Mouse (Mus musculus) CH12.LX (cell line): ENCODE results near the gene Cacna1b.

Source experiments
- CHD1 ChIP-seq: IDR thresholded peaks from 2 replicates; pipeline ENCODE4 v1.6.1; 2012; ENCODE audit warnings: low read depth, low read length, improper control_type of control experiment, inconsistent platforms
- CHD2 ChIP-seq: IDR thresholded peaks from 2 replicates; pipeline ENCODE4 v1.6.1; 2011; ENCODE audit warnings: low read length, improper control_type of control experiment
- CTCF ChIP-seq, 2 experiments: IDR thresholded peaks in 1 of 2; conservative IDR thresholded peaks in 1 of 2; 2 replicates each; pipeline ENCODE4 v1.5.1; 2011 to 2012; ENCODE audit warnings: low read depth in 2 of 2, low read length in 2 of 2, improper control_type of control experiment in 1 of 2, inconsistent platforms in 1 of 2, mild to moderate bottlenecking in 1 of 2, moderate library complexity in 1 of 2
- EP300 ChIP-seq: IDR thresholded peaks from 2 replicates; pipeline ENCODE4 v1.6.1; 2011; ENCODE audit warnings: low read length, improper control_type of control experiment
- GABPA ChIP-seq: IDR thresholded peaks from 2 replicates; pipeline ENCODE4 v1.6.1; 2012; ENCODE audit warnings: low read depth, low read length, improper control_type of control experiment, inconsistent platforms; ENCODE audit not compliant: insufficient replicate concordance
- MAFK ChIP-seq: IDR thresholded peaks from 2 replicates; pipeline ENCODE4 v1.6.1; 2011; ENCODE audit warnings: low read length, improper control_type of control experiment; ENCODE audit not compliant: insufficient replicate concordance
- NRF1 ChIP-seq: IDR thresholded peaks from 2 replicates; pipeline ENCODE4 v1.6.1; 2014; ENCODE audit warnings: low read depth, mild to moderate bottlenecking, inconsistent platforms, low read length, improper control_type of control experiment, moderate library complexity
- RAD21 ChIP-seq: IDR thresholded peaks from 2 replicates; pipeline ENCODE4 v1.6.1; 2011; ENCODE audit warnings: low read depth, mild to moderate bottlenecking, low read length, improper control_type of control experiment, moderate library complexity
- TBP ChIP-seq: conservative IDR thresholded peaks from 2 replicates; pipeline ENCODE4 v1.6.1; 2011; ENCODE audit warnings: low read depth, low read length, improper control_type of control experiment
- ZNF384 ChIP-seq: IDR thresholded peaks from 2 replicates; pipeline ENCODE4 v1.6.1; 2012; ENCODE audit warnings: low read depth, low read length, improper control_type of control experiment, inconsistent platforms

GRCm38 (mm10) chr2:24560201-24560600 is 202.8 kb downstream of the Cacna1b start:
- no peak for TF ChIP-seq GABPA
- no peak for TF ChIP-seq MAFK
- no peak for TF ChIP-seq CTCF (conservative IDR thresholded peaks at IDR 0.05 in 1 of 2, IDR thresholded peaks at IDR 0.05 in 1 of 2; ENCODE audit: low read depth in 2 of 2, low read length in 2 of 2)
- no peak for TF ChIP-seq EP300
- no peak for TF ChIP-seq RAD21
- no peak for TF ChIP-seq ZNF384
- TF ChIP-seq TBP: no peak
- no peak for TF ChIP-seq CHD1
- no peak for TF ChIP-seq NRF1
- TF ChIP-seq CHD2: no peak
